Mouse (Mus musculus): ENCODE data around the gene Ubqln4.
A peak's percentile ranks its signal among the peaks of the same experiment; 100 is the strongest.

Ubqln4 gene

GRCm38 (mm10) chr3:88526157-88527131 is 27.1 kb upstream of the Ubqln4 start:
- peak; percentile 68 for DNase-seq

- DNase-seq = no peak
These were observed 26.0 kb upstream of the Ubqln4 start for GRCm38 (mm10) chr3:88527565-88527964.

GRCm38 (mm10) chr3:88528646-88529045 is 24.9 kb upstream of the Ubqln4 start:
- DNase-seq = no peak

GRCm38 (mm10) chr3:88529204-88530000 is 24.2 kb upstream of the Ubqln4 start:
- no peak for DNase-seq

GRCm38 (mm10) chr3:88530082-88530864 is 23.3 kb upstream of the Ubqln4 start:
- no peak for DNase-seq

- peak; percentile 90 for DNase-seq
These were observed 21.9 kb upstream of the Ubqln4 start for GRCm38 (mm10) chr3:88531348-88532298.

GRCm38 (mm10) chr3:88532299-88532674 is 21.3 kb upstream of the Ubqln4 start, which contains the start of gene Mex3a:
Gene Mex3a, plus strand, starts transcription at chr3:88532395.
- no peak for DNase-seq

GRCm38 (mm10) chr3:88532689-88533511 is 20.7 kb upstream of the Ubqln4 start:
- no peak for DNase-seq

GRCm38 (mm10) chr3:88533706-88534105 is 19.9 kb upstream of the Ubqln4 start:
- DNase-seq = no peak

- DNase-seq = no peak
These were observed 18.6 kb upstream of the Ubqln4 start for GRCm38 (mm10) chr3:88535005-88535404.

- no peak for DNase-seq
These were observed 18.0 kb upstream of the Ubqln4 start for GRCm38 (mm10) chr3:88535527-88535926.

GRCm38 (mm10) chr3:88536103-88536930 is 17.2 kb upstream of the Ubqln4 start:
- peak; percentile 81 for DNase-seq

- DNase-seq = no peak
These were observed 16.4 kb upstream of the Ubqln4 start for GRCm38 (mm10) chr3:88537146-88537545.

GRCm38 (mm10) chr3:88538271-88539145 is 15.1 kb upstream of the Ubqln4 start:
- DNase-seq = no peak

GRCm38 (mm10) chr3:88539397-88539796 is 14.2 kb upstream of the Ubqln4 start:
- no peak for DNase-seq

GRCm38 (mm10) chr3:88540085-88540484 is 13.5 kb upstream of the Ubqln4 start:
- no peak for DNase-seq

- no peak for DNase-seq
These were observed 11.7 kb upstream of the Ubqln4 start for GRCm38 (mm10) chr3:88541622-88542401.

- DNase-seq = no peak
These were observed 11.1 kb upstream of the Ubqln4 start for GRCm38 (mm10) chr3:88542486-88542885.

All from right cerebral cortex, postnatal 25 days (tissue).